Mouse (Mus musculus) liver, adult 2 months (tissue): ENCODE data around the gene Ergic1.

Experiments used
- CTCF ChIP-seq: fragments of 200-500 bp; IDR thresholded peaks from 2 replicates; pipeline ENCODE4 v1.5.1; 2011; ENCODE audit warnings: low read depth, low read length, control low read depth
- POLR2A ChIP-seq: fragments of 200-500 bp; IDR thresholded peaks from 2 replicates; pipeline ENCODE4 v1.6.1; 2011; ENCODE audit warnings: low read length, control low read depth; ENCODE audit not compliant: insufficient read depth; ENCODE audit errors: extremely low read depth

GRCm38 (mm10) chr17:26621912-26622311 lies 60.6 kb downstream of the Ergic1 start:
- TF ChIP-seq CTCF (no peak), POLR2A (no peak)
